Mouse (Mus musculus) neural tube, embryonic 11.5 days (tissue): Measurements from ENCODE around the gene C1qtnf12. TPM values are rescaled to one million over a fixed set of nuclear protein-coding genes. Genes with fewer than 3 reads are reported as not detected.

Source experiments
- ATAC-seq: fragments of 200-750 bp; cut with Nextera tagmentation; 2 replicates; pipeline ENCODE4 v1.8.0; 2017; ENCODE audit warnings: moderate number of reproducible peaks, mild to moderate bottlenecking, moderate TSS enrichment, moderate library complexity; ENCODE audit not compliant: insufficient read depth, low FRiP score, low TSS enrichment
- DNase-seq: peaks from one replicate; pipeline ENCODE4 v3.0.0-alpha.2; 2015; ENCODE audit warnings: low spot score
- H3K27ac ChIP-seq: fragments of 300-500 bp; sonication (generic); 2 replicates; pipeline ENCODE4 v1.5.1; 2014; ENCODE audit warnings: low read depth, mild to moderate bottlenecking, low read length
- H3K27me3 ChIP-seq: fragments of 300-500 bp; sonication (generic); 2 replicates; pipeline ENCODE4 v1.6.1; 2014; ENCODE audit warnings: mild to moderate bottlenecking, low read length, mixed read lengths; ENCODE audit not compliant: control insufficient read depth, insufficient read depth
- H3K36me3 ChIP-seq: fragments of 300-500 bp; sonication (generic); 2 replicates; pipeline ENCODE4 v1.6.1; 2014; ENCODE audit warnings: mild to moderate bottlenecking, low read length, moderate library complexity, mixed read lengths; ENCODE audit not compliant: control insufficient read depth, insufficient read depth
- H3K4me1 ChIP-seq: fragments of 300-500 bp; sonication (generic); 2 replicates; pipeline ENCODE4 v1.6.1; 2014; ENCODE audit warnings: low read length, mixed read lengths; ENCODE audit not compliant: control insufficient read depth, insufficient read depth
- H3K4me2 ChIP-seq: fragments of 300-500 bp; sonication (generic); 2 replicates; pipeline ENCODE4 v1.6.1; 2014; ENCODE audit warnings: low read depth, mild to moderate bottlenecking, moderate library complexity
- H3K4me3 ChIP-seq: fragments of 300-500 bp; sonication (generic); 2 replicates; pipeline ENCODE4 v1.5.1; 2014; ENCODE audit warnings: low read depth, low read length
- H3K9ac ChIP-seq: fragments of 300-500 bp; sonication (generic); 2 replicates; pipeline ENCODE4 v1.6.1; 2014; ENCODE audit warnings: mild to moderate bottlenecking, low read length
- H3K9me3 ChIP-seq: fragments of 300-500 bp; sonication (generic); 2 replicates; pipeline ENCODE4 v1.6.1; 2016; ENCODE audit warnings: low read length; ENCODE audit not compliant: control insufficient read depth
- WGBS: fragments of 180-500 bp; shearing (Covaris S2); extraction: QIAGEN DNeasy Blood & Tissue Kit; methylation state at CpG from one replicate; pipeline ENCODE4 v1.1.7; 2014; 5-methylcytosine and 5-hydroxymethylcytosine counted together
- polyA plus RNA-seq: library from polyadenylated mRNA; unstranded; fragments of >200 nt; fragmentation: Nextera tagmentation; extraction: Ambion mirVana; gene quantifications from 2 replicates; pipeline ENCODE4 v1.2.1, GENCODE M21; 2014

C1qtnf12 gene
- polyA plus RNA-seq: 19.6 and 22.0 TPM in 2 replicates

- Histone ChIP-seq H3K36me3 (peaks cover 4% of the 10 kb centered on the region; the same call in 1 of the 2 replicates), H3K27me3 (no peaks in the 10 kb centered on the region)
- peak; percentile 55 for ATAC-seq
These were observed at the start of gene C1qtnf12 for GRCm38 (mm10) chr4:155962167-155962971. C1qtnf12 (plus strand) TSS chr4:155962318.

GRCm38 (mm10) chr4:155932031-155932430 is 30.1 kb upstream of the C1qtnf12 start:
- H3K27me3 ChIP-seq: no peaks in the 10 kb centered on the region
- H3K9ac ChIP-seq: no peak overlapping the region
- no peak for ATAC-seq
- DNase-seq: no peak
- no peak overlapping the region for H3K4me3 ChIP-seq
- no peak overlapping the region for H3K27ac ChIP-seq
- H3K4me1 ChIP-seq: 0 out of 2 replicates have a peak, but pooled peaks cover 3% of the 10 kb centered on the region
- no peaks in the 10 kb centered on the region for H3K36me3 ChIP-seq
- no peaks in the 10 kb centered on the region for H3K9me3 ChIP-seq
- H3K4me2 ChIP-seq: no peak overlapping the region
- 51% methylated on average over 1 of the region's 1 CpGs for WGBS

More at GRCm38 (mm10) chr4:155962167-155962971, at the start of gene C1qtnf12:
- peak; percentile 47 for DNase-seq
- under 1% methylated on average over 37 of the region's 42 CpGs for WGBS
- H3K9ac ChIP-seq: peak within 1 kb of the TSS; percentile 69
- H3K4me1 ChIP-seq: peaks cover 7% of the 10 kb centered on the region
- H3K9me3 ChIP-seq: no peaks in the 10 kb centered on the region
- H3K27ac ChIP-seq: no peak within 1 kb of the TSS
- H3K4me2 ChIP-seq: peak within 1 kb of the TSS; percentile 85
- H3K4me3 ChIP-seq: peak within 1 kb of the TSS; percentile 41

- Histone ChIP-seq H3K36me3 (peaks cover 3% of the 10 kb centered on the region; the same call in 1 of the 2 replicates), H3K9me3 (no peaks in the 10 kb centered on the region), H3K4me2 (peak overlapping the region; percentile 93), H3K27me3 (no peaks in the 10 kb centered on the region), H3K4me3 (peak overlapping the region; percentile 98), H3K4me1 (peaks cover 13% of the 10 kb centered on the region), H3K27ac (peak overlapping the region; percentile 71), H3K9ac (peak overlapping the region; percentile 86)
- ATAC-seq (peak; percentile 60; the same call in 1 of the 2 replicates), DNase-seq (no peak)
- under 1% methylated on average over 16 of the region's 17 CpGs for WGBS
These were observed 19.1 kb upstream of the C1qtnf12 start for GRCm38 (mm10) chr4:155943049-155943452.

- peak within 1 kb of the TSS; percentile 86 for H3K9ac ChIP-seq
- H3K4me3 ChIP-seq: peak within 1 kb of the TSS; percentile 98
- H3K4me1 ChIP-seq: peaks cover 13% of the 10 kb centered on the region
- DNase-seq: peak; percentile 97
- peaks cover 4% of the 10 kb centered on the region; the same call in 1 of the 2 replicates for H3K36me3 ChIP-seq
- H3K9me3 ChIP-seq: no peaks in the 10 kb centered on the region
- peak within 1 kb of the TSS; percentile 93 for H3K4me2 ChIP-seq
- H3K27me3 ChIP-seq: no peaks in the 10 kb centered on the region
- peak; percentile 98 for ATAC-seq
- H3K27ac ChIP-seq: peak within 1 kb of the TSS; percentile 71
- under 1% methylated on average over 69 of the region's 85 CpGs for WGBS
These were observed 18.4 kb upstream of the C1qtnf12 start, which contains the start of gene Ube2j2 for GRCm38 (mm10) chr4:155943534-155944249. Ube2j2 (plus strand) TSS chr4:155943831.

- H3K9me3 ChIP-seq: no peaks in the 10 kb centered on the region
- peak overlapping the region; percentile 86 for H3K9ac ChIP-seq
- no peak overlapping the region for H3K27ac ChIP-seq
- H3K4me2 ChIP-seq: peak overlapping the region; percentile 92
- peaks cover 4% of the 10 kb centered on the region; the same call in 1 of the 2 replicates for H3K36me3 ChIP-seq
- under 1% methylated on average over 17 of the region's 17 CpGs for WGBS
- ATAC-seq: no peak
- H3K27me3 ChIP-seq: no peaks in the 10 kb centered on the region
- DNase-seq: no peak
- peaks cover 13% of the 10 kb centered on the region for H3K4me1 ChIP-seq
- H3K4me3 ChIP-seq: peak overlapping the region; percentile 98
These were observed 17.8 kb upstream of the C1qtnf12 start for GRCm38 (mm10) chr4:155944271-155944670.

- H3K4me3 ChIP-seq: no peak overlapping the region
- no peak overlapping the region for H3K27ac ChIP-seq
- H3K9me3 ChIP-seq: no peaks in the 10 kb centered on the region
- ATAC-seq (no peak), DNase-seq (no peak)
- H3K9ac ChIP-seq: no peak overlapping the region
- no peak overlapping the region for H3K4me2 ChIP-seq
- H3K4me1 ChIP-seq: peaks cover 13% of the 10 kb centered on the region
- H3K27me3 ChIP-seq: no peaks in the 10 kb centered on the region
- peaks cover 8% of the 10 kb centered on the region for H3K36me3 ChIP-seq
These were observed 15.0 kb upstream of the C1qtnf12 start for GRCm38 (mm10) chr4:155947094-155947493.

- H3K36me3 ChIP-seq: peaks cover 8% of the 10 kb centered on the region
- no peaks in the 10 kb centered on the region for H3K4me1 ChIP-seq
- H3K27ac ChIP-seq: no peak overlapping the region
- H3K9ac ChIP-seq: no peak overlapping the region
- WGBS: 96% methylated on average over 6 of the region's 6 CpGs
- no peaks in the 10 kb centered on the region for H3K27me3 ChIP-seq
- no peak for ATAC-seq
- no peak for DNase-seq
- no peak overlapping the region for H3K4me3 ChIP-seq
- H3K9me3 ChIP-seq: no peaks in the 10 kb centered on the region
- no peak overlapping the region for H3K4me2 ChIP-seq
These were observed 6.6 kb upstream of the C1qtnf12 start for GRCm38 (mm10) chr4:155955491-155955890.

- Histone ChIP-seq H3K27me3 (no peaks in the 10 kb centered on the region), H3K9me3 (no peaks in the 10 kb centered on the region), H3K4me1 (peaks cover 7% of the 10 kb centered on the region), H3K9ac (no peak overlapping the region), H3K27ac (no peak overlapping the region), H3K36me3 (peaks cover 6% of the 10 kb centered on the region), H3K4me3 (no peak overlapping the region), H3K4me2 (no peak overlapping the region)
- peak; percentile 82 for DNase-seq
- peak; percentile 65; the same call in 1 of the 2 replicates for ATAC-seq
- WGBS: 8% methylated on average over 5 of the region's 5 CpGs
These were observed 2.8 kb upstream of the C1qtnf12 start for GRCm38 (mm10) chr4:155959275-155959674.
